Mouse (Mus musculus) spleen, embryonic (tissue): ENCODE data around the gene Pde4d.

Experiments
- CTCF ChIA-PET: fragments of 350-600 bp; sonication (Branson Sonifier 250); formaldehyde crosslinking; loops from one replicate; lab custom pipeline; 2022; lab: Charles Lee

Pde4d gene

GRCm38 (mm10) chr13:108998739-108999138, 549.0 kb downstream of the Pde4d start:
- CTCF ChIA-PET, result no interaction called here

- CTCF ChIA-PET, result no interaction called here
Observed at GRCm38 (mm10) chr13:109024703-109025102, 575.0 kb downstream of the Pde4d start.

- CTCF ChIA-PET, result no interaction called here
Observed at GRCm38 (mm10) chr13:109047126-109047525, 597.4 kb downstream of the Pde4d start.

GRCm38 (mm10) chr13:109052805-109053204, 603.1 kb downstream of the Pde4d start:
- CTCF ChIA-PET, result no interaction called here

GRCm38 (mm10) chr13:109053242-109054018, 603.7 kb downstream of the Pde4d start:
- CTCF ChIA-PET, result no interaction called here

GRCm38 (mm10) chr13:109058045-109058444, 608.3 kb downstream of the Pde4d start:
- CTCF ChIA-PET, result no interaction called here

GRCm38 (mm10) chr13:109066581-109067159, 616.9 kb downstream of the Pde4d start:
- CTCF ChIA-PET, result no interaction called here

GRCm38 (mm10) chr13:109068258-109069219, 618.8 kb downstream of the Pde4d start:
- CTCF ChIA-PET, result no interaction called here

- CTCF ChIA-PET, result no interaction called here
Observed at GRCm38 (mm10) chr13:109073371-109073770, 623.6 kb downstream of the Pde4d start.

- CTCF ChIA-PET, result no interaction called here
Observed at GRCm38 (mm10) chr13:109074078-109074477, 624.3 kb downstream of the Pde4d start.

GRCm38 (mm10) chr13:109092654-109093053, 642.9 kb downstream of the Pde4d start:
- CTCF ChIA-PET, result no interaction called here

- CTCF ChIA-PET, result no interaction called here
Observed at GRCm38 (mm10) chr13:109096654-109097053, 646.9 kb downstream of the Pde4d start.

- CTCF ChIA-PET, result no interaction called here
Observed at GRCm38 (mm10) chr13:109116004-109116341, 666.2 kb downstream of the Pde4d start.

- CTCF ChIA-PET, result no interaction called here
Observed at GRCm38 (mm10) chr13:109116342-109117201, 666.8 kb downstream of the Pde4d start.

GRCm38 (mm10) chr13:109117210-109117791, 667.6 kb downstream of the Pde4d start:
- CTCF ChIA-PET, result no interaction called here

GRCm38 (mm10) chr13:109118296-109118800, 668.6 kb downstream of the Pde4d start:
- CTCF ChIA-PET, result no interaction called here

GRCm38 (mm10) chr13:109121867-109122266, 672.1 kb downstream of the Pde4d start:
- CTCF ChIA-PET, result no interaction called here

- CTCF ChIA-PET, result no interaction called here
Observed at GRCm38 (mm10) chr13:109136405-109136804, 686.7 kb downstream of the Pde4d start.

GRCm38 (mm10) chr13:109158703-109159102, 709.0 kb downstream of the Pde4d start:
- CTCF ChIA-PET, result no interaction called here

GRCm38 (mm10) chr13:109168556-109169334, 719.0 kb downstream of the Pde4d start:
- CTCF ChIA-PET, result interaction anchor here (0.7 kb wide), 1 partner anchor 1431 kb away, joined by 4 read pairs; no protein-coding TSS in a partner anchor
